Mouse (Mus musculus): ENCODE measurements around the gene Zfp462. TPM values are rescaled to one million over a fixed set of nuclear protein-coding genes. Genes with fewer than 3 reads are reported as not detected.
A peak's percentile ranks its signal among the peaks of the same experiment; 100 is the strongest.
"Not testable (repeated sequence)": the region's sequence is repeated elsewhere in the genome, so short reads cannot be mapped to it uniquely, and the experiment has no call there.

The Zfp462 gene
- polyA plus RNA-seq (2012; rRNA removed) = 16.0 and 16.6 TPM in 2 replicates

- Histone ChIP-seq H3K27ac (ENCODE audit: insufficient read depth, low read length) (no peak within 1 kb of the TSS), H3K4me3 (ENCODE audit: insufficient read depth, low read length) (peak within 1 kb of the TSS; percentile 82), H3K4me1 (ENCODE audit: control insufficient read depth, insufficient read depth, low read length) (0 out of 2 replicates have a peak, but pooled peaks cover 2% of the 10 kb centered on the region)
- TF ChIP-seq CTCF (IDR thresholded peaks at IDR 0.05; ENCODE audit: extremely low read depth, insufficient read depth, low read length) = no peak
- TF ChIP-seq POLR2A (IDR thresholded peaks at IDR 0.05; ENCODE audit: extremely low read depth, insufficient read depth, low read length) = no peak
Observed at GRCm38 (mm10) chr4:54944921-54945430, at the start of gene Zfp462. Zfp462 (plus strand) TSS chr4:54945048.

DNA sequence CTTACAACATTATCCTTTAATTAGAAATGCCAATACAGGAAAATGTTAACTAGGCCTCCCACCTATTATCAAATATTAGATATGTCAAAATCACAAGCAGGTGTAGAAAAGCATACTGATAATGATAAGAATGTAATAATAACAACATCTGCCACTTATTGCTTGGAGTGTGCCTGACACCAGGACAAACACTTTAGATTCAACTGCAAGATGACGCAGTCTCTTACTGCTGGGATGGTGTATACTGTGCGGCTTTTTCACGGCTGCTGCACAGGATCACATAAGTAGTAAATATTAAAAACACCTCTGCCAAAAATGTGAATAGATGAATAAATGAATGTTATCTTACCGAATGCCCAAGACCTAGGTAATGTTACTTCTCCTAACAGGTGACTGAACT lies 48.8 kb upstream of the Zfp462 start:
- Histone ChIP-seq H3K4me3 (ENCODE audit: insufficient read depth, low read length) (no peak overlapping the region), H3K27ac (ENCODE audit: insufficient read depth, low read length) (no peak overlapping the region), H3K4me1 (ENCODE audit: control insufficient read depth, insufficient read depth, low read length) (no peaks in the 10 kb centered on the region)
- TF ChIP-seq POLR2A (IDR thresholded peaks at IDR 0.05; ENCODE audit: extremely low read depth, insufficient read depth, low read length) (no peak), CTCF (IDR thresholded peaks at IDR 0.05; ENCODE audit: extremely low read depth, insufficient read depth, low read length) (no peak)

DNA sequence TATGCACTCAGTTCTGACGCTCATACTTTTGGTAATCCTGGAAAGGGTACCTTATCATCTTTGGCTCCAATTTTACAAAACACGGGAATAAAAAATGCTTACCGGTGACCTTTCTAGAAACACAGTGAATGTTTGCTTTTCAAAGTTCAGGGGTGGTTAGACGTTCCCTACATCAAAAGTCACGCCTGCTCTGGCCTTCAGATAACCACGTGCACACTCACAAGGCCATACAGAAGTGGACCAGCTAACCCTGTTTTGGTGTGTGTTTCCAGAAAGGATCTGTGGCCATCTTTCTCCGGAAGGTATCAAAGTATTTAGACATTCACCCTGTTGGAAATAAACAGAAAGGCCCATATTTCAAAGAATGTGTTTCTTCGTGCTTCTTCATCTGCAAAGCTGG lies 40.2 kb upstream of the Zfp462 start:
- no peaks in the 10 kb centered on the region for H3K4me1 ChIP-seq (ENCODE audit: control insufficient read depth, insufficient read depth, low read length)
- H3K27ac ChIP-seq (ENCODE audit: insufficient read depth, low read length) = no peak overlapping the region
- no peak for TF ChIP-seq CTCF (IDR thresholded peaks at IDR 0.05; ENCODE audit: extremely low read depth, insufficient read depth, low read length)
- TF ChIP-seq POLR2A (IDR thresholded peaks at IDR 0.05; ENCODE audit: extremely low read depth, insufficient read depth, low read length) = no peak
- H3K4me3 ChIP-seq (ENCODE audit: insufficient read depth, low read length) = no peak overlapping the region

- no peak overlapping the region for H3K27ac ChIP-seq (ENCODE audit: insufficient read depth, low read length)
- TF ChIP-seq POLR2A (IDR thresholded peaks at IDR 0.05; ENCODE audit: extremely low read depth, insufficient read depth, low read length) (no peak), CTCF (IDR thresholded peaks at IDR 0.05; ENCODE audit: extremely low read depth, insufficient read depth, low read length) (no peak)
- no peak overlapping the region for H3K4me3 ChIP-seq (ENCODE audit: insufficient read depth, low read length)
- no peaks in the 10 kb centered on the region for H3K4me1 ChIP-seq (ENCODE audit: control insufficient read depth, insufficient read depth, low read length)
Observed at GRCm38 (mm10) chr4:54905399-54905953, 39.4 kb upstream of the Zfp462 start.

DNA sequence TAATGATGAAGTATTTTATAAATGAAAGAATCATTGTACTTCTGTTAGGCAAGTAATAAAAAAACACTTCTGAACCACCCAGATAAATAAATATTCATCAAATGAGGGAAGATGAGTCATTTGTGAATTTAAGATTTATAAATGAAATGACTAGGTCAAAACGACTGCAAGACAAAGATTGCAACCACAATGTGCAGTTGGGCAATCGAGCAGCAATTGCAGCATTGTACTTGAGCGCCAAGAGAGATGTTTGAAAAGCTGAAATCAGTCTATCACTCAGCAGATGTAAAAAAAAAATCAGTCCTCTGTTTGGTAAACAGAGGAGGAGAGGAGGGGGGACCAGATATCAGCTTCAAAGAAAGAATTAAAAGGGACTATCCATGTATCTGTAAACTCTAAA lies 34.5 kb upstream of the Zfp462 start:
- Histone ChIP-seq H3K27ac (ENCODE audit: insufficient read depth, low read length) (no peak overlapping the region), H3K4me1 (ENCODE audit: control insufficient read depth, insufficient read depth, low read length) (no peaks in the 10 kb centered on the region), H3K4me3 (ENCODE audit: insufficient read depth, low read length) (no peak overlapping the region)
- no peak for TF ChIP-seq CTCF (IDR thresholded peaks at IDR 0.05; ENCODE audit: extremely low read depth, insufficient read depth, low read length)
- no peak for TF ChIP-seq POLR2A (IDR thresholded peaks at IDR 0.05; ENCODE audit: extremely low read depth, insufficient read depth, low read length)

GRCm38 (mm10) chr4:54918276-54918675 lies 26.6 kb upstream of the Zfp462 start:
- no peak overlapping the region for H3K4me3 ChIP-seq (ENCODE audit: insufficient read depth, low read length)
- H3K27ac ChIP-seq (ENCODE audit: insufficient read depth, low read length) = no peak overlapping the region
- no peak for TF ChIP-seq POLR2A (IDR thresholded peaks at IDR 0.05; ENCODE audit: extremely low read depth, insufficient read depth, low read length)
- no peak for TF ChIP-seq CTCF (IDR thresholded peaks at IDR 0.05; ENCODE audit: extremely low read depth, insufficient read depth, low read length)
- no peaks in the 10 kb centered on the region for H3K4me1 ChIP-seq (ENCODE audit: control insufficient read depth, insufficient read depth, low read length)

- TF ChIP-seq POLR2A (IDR thresholded peaks at IDR 0.05; ENCODE audit: extremely low read depth, insufficient read depth, low read length) = no peak
- TF ChIP-seq CTCF (IDR thresholded peaks at IDR 0.05; ENCODE audit: extremely low read depth, insufficient read depth, low read length) = no peak
- no peaks in the 10 kb centered on the region for H3K4me1 ChIP-seq (ENCODE audit: control insufficient read depth, insufficient read depth, low read length)
- no peak overlapping the region for H3K4me3 ChIP-seq (ENCODE audit: insufficient read depth, low read length)
- H3K27ac ChIP-seq (ENCODE audit: insufficient read depth, low read length) = no peak overlapping the region
Observed at GRCm38 (mm10) chr4:54923386-54923785, 21.5 kb upstream of the Zfp462 start.

GRCm38 (mm10) chr4:54924306-54924705 lies 20.5 kb upstream of the Zfp462 start:
- Histone ChIP-seq H3K27ac (ENCODE audit: insufficient read depth, low read length) (no peak overlapping the region), H3K4me3 (ENCODE audit: insufficient read depth, low read length) (no peak overlapping the region), H3K4me1 (ENCODE audit: control insufficient read depth, insufficient read depth, low read length) (no peaks in the 10 kb centered on the region)
- TF ChIP-seq CTCF (IDR thresholded peaks at IDR 0.05; ENCODE audit: extremely low read depth, insufficient read depth, low read length) (no peak), POLR2A (IDR thresholded peaks at IDR 0.05; ENCODE audit: extremely low read depth, insufficient read depth, low read length) (no peak)

DNA sequence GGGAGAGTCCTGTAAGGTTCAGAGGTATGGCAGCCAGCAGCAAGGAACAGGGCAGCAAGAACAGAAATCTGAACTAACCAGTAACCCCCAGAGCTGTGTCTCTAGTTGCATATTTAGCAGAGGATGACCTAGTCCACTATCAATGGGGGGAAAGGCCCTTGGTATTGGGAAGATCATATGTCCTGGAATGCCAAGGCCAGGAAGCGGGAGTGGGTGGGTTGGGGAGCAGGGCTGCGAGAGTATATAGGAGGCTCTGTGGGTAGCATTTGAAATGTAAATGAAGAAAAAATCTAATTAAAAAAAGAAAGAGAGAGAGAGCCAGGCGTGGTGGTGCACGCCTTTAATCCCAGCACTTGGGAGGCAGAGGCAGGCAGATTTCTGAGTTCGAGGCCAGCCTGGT lies 18.4 kb upstream of the Zfp462 start:
- not testable (repeated sequence) for H3K4me1 ChIP-seq (ENCODE audit: control insufficient read depth, insufficient read depth, low read length); H3K27ac ChIP-seq (ENCODE audit: insufficient read depth, low read length); H3K4me3 ChIP-seq (ENCODE audit: insufficient read depth, low read length)

GRCm38 (mm10) chr4:54927321-54928062 lies 17.4 kb upstream of the Zfp462 start:
- not testable (repeated sequence) for H3K4me1 ChIP-seq (ENCODE audit: control insufficient read depth, insufficient read depth, low read length); H3K27ac ChIP-seq (ENCODE audit: insufficient read depth, low read length)

More at GRCm38 (mm10) chr4:54927321-54928062, 17.4 kb upstream of the Zfp462 start:
- not testable (repeated sequence) for H3K4me3 ChIP-seq (ENCODE audit: insufficient read depth, low read length)
